Mouse (Mus musculus) small intestine, adult 2 months (tissue): Measurements from ENCODE around the gene Osbpl9.

Experiments used
- CTCF ChIP-seq: fragments of 200-500 bp; IDR thresholded peaks from 2 replicates; pipeline ENCODE4 v1.5.1; 2012; ENCODE audit warnings: low read depth, mild to moderate bottlenecking, control low read depth, inconsistent platforms, low read length, moderate library complexity, mixed read lengths; ENCODE audit not compliant: insufficient replicate concordance, insufficient read length; ENCODE audit errors: extremely low read depth
- POLR2A ChIP-seq: fragments of 200-500 bp; IDR thresholded peaks from 2 replicates; pipeline ENCODE4 v1.6.1; 2012; ENCODE audit warnings: low read depth, mild to moderate bottlenecking, control low read depth, inconsistent platforms, low read length, moderate library complexity

DNA sequence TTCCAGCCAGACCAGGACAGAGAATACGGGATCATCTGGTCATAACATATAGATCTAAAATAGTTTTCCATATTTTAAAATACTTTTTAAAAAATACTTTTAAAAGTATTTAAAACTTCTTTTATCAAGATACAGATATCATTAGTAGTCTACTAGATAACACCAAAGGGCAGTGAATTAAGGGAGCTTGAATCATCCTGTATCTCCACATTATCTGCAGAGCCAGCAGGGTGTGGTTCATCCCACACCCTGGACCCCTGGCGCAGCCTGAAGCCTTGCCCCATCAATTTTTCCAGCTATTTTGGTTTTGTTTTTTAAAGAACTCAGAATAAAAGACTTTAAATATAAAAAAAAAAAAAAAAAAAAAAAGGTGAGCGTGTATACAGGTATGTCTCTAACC is 103.2 kb downstream of the Osbpl9 start:
- TF ChIP-seq CTCF (no peak), POLR2A (no peak)
